Mouse (Mus musculus) embryonic facial prominence, embryonic 14.5 days (tissue): ENCODE data around the gene 4932438A13Rik. TPM values are rescaled to one million over a fixed set of nuclear protein-coding genes. Genes with fewer than 3 reads are reported as not detected.

Experiments used
- ATAC-seq: fragments of 200-750 bp; cut with Nextera tagmentation; 2 replicates; pipeline ENCODE4 v1.8.0; 2017; ENCODE audit warnings: low read depth, moderate number of reproducible peaks, moderate TSS enrichment
- DNase-seq: peaks from one replicate; pipeline ENCODE4 v3.0.0-alpha.2; 2015; ENCODE audit warnings: low spot score
- H3K27ac ChIP-seq: fragments of 300-500 bp; sonication (generic); replicated peaks from 2 replicates; pipeline ENCODE4 v1.5.1; 2014; ENCODE audit warnings: low read depth, mild to moderate bottlenecking, low read length, moderate library complexity
- H3K27me3 ChIP-seq: fragments of 300-500 bp; sonication (generic); replicated peaks from 2 replicates; pipeline ENCODE4 v1.6.1; 2014; ENCODE audit warnings: low read length; ENCODE audit not compliant: control insufficient read depth, insufficient read depth
- H3K36me3 ChIP-seq: fragments of 300-500 bp; sonication (generic); 2 replicates; pipeline ENCODE4 v1.6.1; 2014; ENCODE audit warnings: low read length, mixed read lengths; ENCODE audit not compliant: control insufficient read depth, insufficient read depth
- H3K4me1 ChIP-seq: fragments of 300-500 bp; sonication (generic); 2 replicates; pipeline ENCODE4 v1.6.1; 2014; ENCODE audit warnings: antibody characterized with exemption, low read length; ENCODE audit not compliant: control insufficient read depth, insufficient read depth
- H3K4me2 ChIP-seq: fragments of 300-500 bp; sonication (generic); 2 replicates; pipeline ENCODE4 v1.6.1; 2014; ENCODE audit warnings: low read depth, mild to moderate bottlenecking, low read length, moderate library complexity, mixed read lengths
- H3K4me3 ChIP-seq: fragments of 300-500 bp; sonication (generic); 2 replicates; pipeline ENCODE4 v1.5.1; 2014; ENCODE audit warnings: low read depth, mild to moderate bottlenecking, low read length
- H3K9ac ChIP-seq: fragments of 300-500 bp; sonication (generic); 2 replicates; pipeline ENCODE4 v1.6.1; 2014; ENCODE audit warnings: low read depth, mild to moderate bottlenecking, low read length, moderate library complexity, mixed read lengths
- H3K9me3 ChIP-seq: fragments of 300-500 bp; sonication (generic); 2 replicates; pipeline ENCODE4 v1.6.1; 2016; ENCODE audit warnings: low read length; ENCODE audit not compliant: control insufficient read depth
- WGBS: fragments of 180-500 bp; shearing (Covaris S2); extraction: QIAGEN DNeasy Blood & Tissue Kit; methylation state at CpG from one replicate; pipeline ENCODE4 v1.1.7; 2014; 5-methylcytosine and 5-hydroxymethylcytosine counted together
- polyA plus RNA-seq: library from polyadenylated mRNA; unstranded; fragments of >200 nt; fragmentation: Nextera tagmentation; extraction: Ambion mirVana; gene quantifications from 2 replicates; pipeline ENCODE4 v1.2.1, GENCODE M21; 2014

Gene 4932438A13Rik
- polyA plus RNA-seq, 1 experiment from 2014 or later: 61.5 TPM

GRCm38 (mm10) chr3:36834426-36834825 lies 28.5 kb upstream of the 4932438A13Rik start:
- Histone ChIP-seq H3K27me3 (no peaks in the 10 kb centered on the region), H3K4me1 (peaks cover 11% of the 10 kb centered on the region; the same call in 1 of the 2 replicates), H3K4me3 (no peak overlapping the region), H3K36me3 (no peaks in the 10 kb centered on the region), H3K27ac (no peak overlapping the region), H3K9ac (no peak overlapping the region), H3K9me3 (no peaks in the 10 kb centered on the region), H3K4me2 (no peak overlapping the region)
- peak; percentile 44 for DNase-seq
- peak; percentile 51; the same call in 1 of the 2 replicates for ATAC-seq
- 58% methylated on average over 4 of the region's 4 CpGs for WGBS

DNA sequence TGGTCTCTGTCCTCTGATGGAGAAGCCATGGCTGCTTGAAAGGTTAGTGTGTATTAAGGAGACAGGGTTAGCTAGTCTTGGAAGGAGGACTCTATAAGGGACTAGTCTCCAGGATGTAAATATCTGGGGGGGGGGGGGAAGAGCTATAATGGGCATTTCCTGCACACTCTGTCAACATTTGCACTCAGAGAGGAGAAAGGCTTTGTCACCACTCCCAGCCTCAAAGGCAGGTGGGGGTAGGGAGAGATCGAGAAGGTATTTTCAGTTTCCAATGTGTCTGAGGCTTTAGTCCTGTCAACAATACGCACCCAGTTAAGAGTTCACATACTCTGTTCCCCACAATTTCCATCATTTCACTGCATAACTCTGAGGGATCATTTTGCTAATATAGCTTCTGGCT lies 28.1 kb upstream of the 4932438A13Rik start:
- Histone ChIP-seq H3K4me1 (peaks cover 11% of the 10 kb centered on the region; the same call in 1 of the 2 replicates), H3K27ac (0 out of 2 replicates have a peak overlapping the region, but pooled peaks have one; percentile 2), H3K9me3 (no peaks in the 10 kb centered on the region), H3K4me3 (no peak overlapping the region), H3K9ac (no peak overlapping the region), H3K4me2 (no peak overlapping the region), H3K36me3 (no peaks in the 10 kb centered on the region), H3K27me3 (no peaks in the 10 kb centered on the region)
- ATAC-seq (peak; percentile 51; the same call in 1 of the 2 replicates), DNase-seq (no peak)
- WGBS: 63% methylated on average over 2 of the region's 2 CpGs

DNA sequence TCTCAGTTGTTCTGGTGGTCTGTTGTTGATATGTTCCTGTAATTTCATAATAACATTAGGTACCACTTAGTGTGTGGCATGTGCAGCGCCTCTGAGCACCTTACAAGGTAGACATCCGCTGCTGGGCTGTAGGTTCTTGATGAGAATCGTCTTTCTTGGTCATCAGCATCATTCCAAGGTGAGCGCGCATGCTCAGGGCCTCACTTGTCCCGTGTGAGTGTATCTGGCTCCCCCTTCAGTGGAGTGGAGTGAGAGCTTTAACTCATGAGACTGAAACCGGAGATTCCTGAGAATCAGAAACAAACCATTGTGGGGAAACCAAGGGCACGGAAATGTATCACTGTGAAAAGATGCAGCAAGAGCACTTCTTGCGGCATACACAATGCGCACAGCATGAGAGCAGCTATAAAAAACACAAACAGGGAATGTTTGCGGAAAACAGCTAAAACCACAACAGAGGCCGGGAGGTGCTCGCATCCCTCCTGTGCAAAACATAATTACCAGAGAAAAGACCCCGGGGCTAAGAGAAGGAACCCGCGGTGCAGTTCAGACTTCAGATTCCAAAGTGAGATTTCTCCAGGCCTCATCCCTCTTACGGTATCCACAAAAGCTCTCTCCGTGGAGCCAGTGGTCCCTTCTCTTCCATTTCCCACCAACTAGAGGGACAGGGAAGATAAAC lies 27.2 kb upstream of the 4932438A13Rik start:
- peak overlapping the region; percentile 17 for H3K4me3 ChIP-seq
- DNase-seq (peak; percentile 90), ATAC-seq (peak; percentile 86)
- H3K27me3 ChIP-seq: no peaks in the 10 kb centered on the region
- H3K4me1 ChIP-seq: peaks cover 11% of the 10 kb centered on the region; the same call in 1 of the 2 replicates
- H3K9ac ChIP-seq: no peak overlapping the region; the same call in 1 of the 2 replicates
- H3K27ac ChIP-seq: peak overlapping the region; percentile 2; the same call in 1 of the 2 replicates
- H3K36me3 ChIP-seq: no peaks in the 10 kb centered on the region
- peak overlapping the region; percentile 46 for H3K4me2 ChIP-seq
- 14% methylated on average over 18 of the region's 18 CpGs for WGBS
- no peaks in the 10 kb centered on the region for H3K9me3 ChIP-seq

DNA sequence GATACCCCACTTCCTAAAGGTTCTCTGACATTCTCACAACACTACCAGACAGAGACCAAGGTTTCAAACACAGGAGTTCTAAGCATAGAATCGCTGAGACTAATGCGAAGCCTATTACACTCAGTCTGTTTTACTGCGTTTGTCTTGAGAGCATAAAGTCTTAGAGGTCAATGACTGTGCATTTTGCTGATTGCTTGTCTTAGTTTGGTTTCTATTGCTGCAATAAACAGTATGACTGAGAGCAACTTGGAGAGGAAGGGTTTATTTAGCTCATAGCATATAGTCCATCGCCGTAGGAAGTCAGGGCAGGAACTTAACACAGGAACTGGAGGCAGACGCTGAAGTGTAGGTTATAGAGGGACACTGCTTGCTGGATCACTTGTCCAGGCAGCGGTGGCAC lies 26.1 kb upstream of the 4932438A13Rik start:
- DNase-seq (no peak), ATAC-seq (no peak)
- Histone ChIP-seq H3K9ac (no peak overlapping the region), H3K4me1 (peaks cover 11% of the 10 kb centered on the region; the same call in 1 of the 2 replicates), H3K9me3 (no peaks in the 10 kb centered on the region), H3K4me2 (no peak overlapping the region), H3K27ac (no peak overlapping the region), H3K36me3 (no peaks in the 10 kb centered on the region), H3K4me3 (no peak overlapping the region), H3K27me3 (no peaks in the 10 kb centered on the region)
- WGBS: 91% methylated on average over 7 of the region's 7 CpGs

DNA sequence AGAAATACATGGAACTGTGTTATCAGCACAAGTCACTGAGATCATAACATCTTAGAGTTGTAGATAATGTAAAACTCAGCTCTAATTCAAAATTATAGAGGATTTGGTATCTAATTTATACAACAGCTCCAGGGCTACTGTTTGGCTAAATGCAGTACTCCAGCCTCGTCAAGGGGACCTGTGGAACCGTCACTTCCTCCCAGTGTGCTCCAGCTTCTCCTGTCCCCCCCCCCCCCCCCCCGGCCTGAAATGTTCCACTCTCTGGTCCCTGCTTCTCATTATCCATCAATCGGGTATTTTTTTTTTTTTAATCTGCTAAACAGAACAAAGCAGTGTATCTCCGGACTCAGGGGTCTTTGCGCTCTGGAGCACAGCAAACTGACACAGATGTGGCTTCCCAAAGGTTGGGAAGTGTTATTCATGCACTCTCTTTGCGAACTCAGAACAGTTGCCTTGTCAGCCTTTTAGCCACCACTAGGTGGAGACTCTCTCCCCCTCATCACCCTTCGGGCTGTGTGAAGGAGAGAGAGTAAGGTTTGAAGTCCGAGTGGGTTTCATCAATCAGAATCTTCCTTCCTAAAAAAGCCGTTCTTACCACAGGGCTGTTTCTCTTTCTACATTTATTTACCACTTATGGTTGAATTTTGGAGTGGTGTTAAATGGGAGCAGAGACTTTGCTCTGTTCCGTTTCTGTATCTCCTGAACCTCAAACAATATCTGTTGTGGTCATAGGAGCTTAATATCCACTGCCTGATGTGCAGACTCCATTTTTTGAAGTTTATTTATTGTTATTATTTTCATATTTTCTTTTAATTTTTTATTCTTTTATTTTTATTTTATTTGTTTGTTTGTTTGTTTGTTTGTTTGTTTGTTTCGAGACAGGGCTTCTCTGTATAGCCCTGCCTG lies 22.0 kb upstream of the 4932438A13Rik start:
- no peak overlapping the region for H3K4me3 ChIP-seq
- peak overlapping the region; percentile 33 for H3K4me2 ChIP-seq
- H3K27ac ChIP-seq: no peak overlapping the region
- peak; percentile 78 for DNase-seq
- H3K4me1 ChIP-seq: peaks cover 2% of the 10 kb centered on the region; the same call in 1 of the 2 replicates
- no peak overlapping the region for H3K9ac ChIP-seq
- H3K36me3 ChIP-seq: no peaks in the 10 kb centered on the region
- WGBS: 15% methylated on average over 11 of the region's 12 CpGs
- no peaks in the 10 kb centered on the region for H3K27me3 ChIP-seq
- no peaks in the 10 kb centered on the region for H3K9me3 ChIP-seq
- ATAC-seq: peak; percentile 90

DNA sequence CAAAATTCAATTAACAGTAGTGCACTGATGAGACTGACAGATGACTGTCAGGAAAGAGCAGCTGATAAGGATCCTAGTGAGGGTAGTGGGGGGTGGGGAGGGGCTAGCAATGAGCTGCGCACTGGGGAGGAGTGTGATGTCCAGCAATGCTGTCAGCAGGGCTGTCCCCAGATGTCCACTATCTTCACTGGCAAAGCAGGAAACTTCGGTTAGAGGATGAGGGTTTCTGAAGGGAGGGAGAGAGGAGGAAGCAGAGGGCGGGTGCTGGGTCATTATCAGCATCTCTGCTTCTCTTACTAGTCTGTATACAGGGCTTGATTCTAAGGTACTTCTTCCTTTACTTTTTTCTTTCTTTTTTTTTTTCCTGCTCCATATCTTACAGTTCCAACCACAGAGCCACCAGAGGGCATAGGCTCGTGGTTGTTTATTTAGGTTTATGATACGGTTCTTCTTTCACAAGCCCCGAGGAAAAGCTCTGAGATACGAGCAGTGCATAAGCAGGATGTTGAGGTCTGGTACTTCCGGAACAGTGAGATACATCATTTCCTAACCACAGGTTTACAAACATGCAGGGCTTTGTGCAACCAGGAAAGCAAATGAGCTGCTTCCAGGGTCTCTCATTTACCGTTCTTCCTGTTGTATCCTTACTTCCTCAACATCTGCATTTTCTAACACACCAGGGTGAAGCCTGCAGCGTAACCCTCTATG lies 9.0 kb upstream of the 4932438A13Rik start:
- Histone ChIP-seq H3K27me3 (no peaks in the 10 kb centered on the region), H3K4me2 (peak overlapping the region; percentile 16; the same call in 1 of the 2 replicates), H3K27ac (no peak overlapping the region), H3K4me3 (no peak overlapping the region), H3K9me3 (no peaks in the 10 kb centered on the region), H3K9ac (no peak overlapping the region), H3K4me1 (no peaks in the 10 kb centered on the region), H3K36me3 (no peaks in the 10 kb centered on the region)
- WGBS: 48% methylated on average over 10 of the region's 10 CpGs
- DNase-seq (peak; percentile 22), ATAC-seq (no peak)

GRCm38 (mm10) chr3:36861411-36862410 lies 1.2 kb upstream of the 4932438A13Rik start:
- 86% methylated on average over 3 of the region's 3 CpGs for WGBS
- H3K27me3 ChIP-seq: no peaks in the 10 kb centered on the region
- H3K27ac ChIP-seq: no peak overlapping the region
- H3K36me3 ChIP-seq: peaks cover 22% of the 10 kb centered on the region
- H3K9me3 ChIP-seq: no peaks in the 10 kb centered on the region
- ATAC-seq: no peak
- no peak overlapping the region for H3K4me3 ChIP-seq
- peak overlapping the region; percentile 71 for H3K4me2 ChIP-seq
- no peak overlapping the region for H3K9ac ChIP-seq
- H3K4me1 ChIP-seq: peaks cover 5% of the 10 kb centered on the region
- no peak for DNase-seq
